Mouse (Mus musculus) heart, postnatal 0 days (tissue): ENCODE results near the gene Oser1.

Source experiments
- CTCF ChIP-seq: IDR thresholded peaks from 2 replicates; pipeline ENCODE4 v1.5.1; 2016; ENCODE audit warnings: antibody characterized with exemption, control low read depth, low read depth
- EP300 ChIP-seq: IDR thresholded peaks from 2 replicates; pipeline ENCODE4 v1.6.1; 2016; ENCODE audit warnings: antibody characterized with exemption, low read depth

DNA sequence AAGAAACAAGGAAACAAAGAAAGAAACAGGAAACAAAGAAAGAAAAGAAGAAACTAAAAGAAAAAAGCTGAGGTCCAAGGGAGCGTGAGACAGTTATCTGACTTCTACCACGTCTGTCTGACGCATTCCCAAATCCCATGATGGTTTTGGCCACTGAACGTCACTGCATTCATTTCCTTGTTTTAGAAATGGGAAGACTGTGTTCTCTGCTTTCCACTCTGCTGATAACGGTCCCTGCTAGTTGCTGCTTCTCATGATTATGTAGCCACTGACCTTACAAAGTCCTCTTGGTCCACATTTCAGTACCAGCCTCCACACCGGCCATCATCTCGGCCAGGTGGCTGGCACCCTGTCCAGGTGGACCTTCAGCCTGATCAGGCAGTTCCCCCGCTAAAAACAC, 25.3 kb downstream of the Oser1 start:
- TF ChIP-seq EP300 (peak; percentile 91), CTCF (no peak)
